Mouse (Mus musculus): Measurements from ENCODE around the gene Atp9a. TPM values are rescaled to one million over a fixed set of nuclear protein-coding genes. Genes with fewer than 3 reads are reported as not detected.
"Not testable (repeated sequence)": the region's sequence is repeated elsewhere in the genome, so short reads cannot be mapped to it uniquely, and the experiment has no call there.

Atp9a gene
- polyA plus RNA-seq, 1 experiment from 2014 or later: 22.6 TPM

DNA sequence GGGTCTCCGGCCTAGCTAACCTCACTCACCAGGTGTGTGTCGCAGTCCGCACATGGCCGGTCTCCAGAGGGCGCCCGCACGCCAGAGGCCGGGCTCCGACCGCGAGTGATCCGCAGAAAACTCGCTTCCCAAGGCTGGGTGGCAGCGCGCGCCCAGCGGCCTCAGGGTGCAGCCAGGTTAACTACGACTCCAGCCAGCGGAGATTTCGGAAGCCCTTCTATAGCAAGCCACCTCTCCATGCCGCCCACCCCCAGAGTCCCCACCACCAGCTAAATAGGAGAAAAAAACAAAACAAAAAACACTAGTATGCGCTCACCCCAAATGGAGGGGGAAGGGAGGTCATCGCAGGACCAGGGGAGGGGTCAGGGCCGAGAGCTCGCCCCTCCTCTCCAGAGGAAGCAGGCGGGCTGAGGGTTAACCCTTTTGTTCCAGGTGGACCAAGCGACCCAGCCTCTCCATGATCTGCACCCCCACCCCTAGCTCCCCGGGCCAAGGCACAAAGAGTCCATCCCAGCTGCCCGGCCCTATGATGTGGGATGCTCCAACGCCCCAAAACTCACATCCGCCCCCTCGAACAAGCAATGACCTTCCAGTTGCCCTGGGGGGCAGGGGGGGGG is 23.0 kb upstream of the Atp9a start:
- Histone ChIP-seq H3K9me3 (no peaks in the 10 kb centered on the region), H3K27ac (no peak overlapping the region), H3K4me2 (peak overlapping the region; percentile 97), H3K4me3 (replicated peaks) (peak overlapping the region; percentile 50), H3K4me1 (peaks cover 24% of the 10 kb centered on the region), H3K36me3 (no peaks in the 10 kb centered on the region), H3K27me3 (replicated peaks) (peaks cover 51% of the 10 kb centered on the region), H3K9ac (no peak overlapping the region)
- peak; percentile 19; the same call in 1 of the 2 replicates for ATAC-seq (ENCODE audit: insufficient read depth, low FRiP score, low read depth)
- WGBS: 2% methylated on average over 32 of the region's 32 CpGs

DNA sequence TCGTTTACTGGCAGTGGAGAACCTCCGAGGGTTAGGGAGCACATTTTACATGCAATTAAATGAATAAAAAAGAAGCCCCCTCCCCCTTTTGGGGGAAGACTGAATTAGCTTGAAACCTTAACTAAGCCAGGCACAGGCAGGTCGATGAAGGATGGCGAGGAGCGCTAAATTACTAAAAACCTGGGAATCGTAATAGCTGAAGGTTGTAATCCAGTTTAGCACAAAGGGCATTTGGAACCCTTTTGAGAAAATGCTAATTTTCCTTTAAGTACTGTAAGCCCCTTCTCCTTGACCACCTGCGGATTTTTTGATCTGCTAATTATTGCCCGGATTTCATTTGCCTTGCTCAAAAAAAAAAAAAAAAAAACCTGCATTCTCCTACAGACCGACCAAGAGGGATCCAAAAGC is 22.3 kb upstream of the Atp9a start:
- Histone ChIP-seq H3K4me2 (no peak overlapping the region), H3K27me3 (replicated peaks) (peaks cover 51% of the 10 kb centered on the region), H3K9ac (no peak overlapping the region), H3K9me3 (no peaks in the 10 kb centered on the region), H3K36me3 (no peaks in the 10 kb centered on the region), H3K4me3 (replicated peaks) (no peak overlapping the region), H3K27ac (no peak overlapping the region), H3K4me1 (peaks cover 24% of the 10 kb centered on the region)
- ATAC-seq (ENCODE audit: insufficient read depth, low FRiP score, low read depth): no peak
- WGBS: 33% methylated on average over 9 of the region's 9 CpGs

DNA sequence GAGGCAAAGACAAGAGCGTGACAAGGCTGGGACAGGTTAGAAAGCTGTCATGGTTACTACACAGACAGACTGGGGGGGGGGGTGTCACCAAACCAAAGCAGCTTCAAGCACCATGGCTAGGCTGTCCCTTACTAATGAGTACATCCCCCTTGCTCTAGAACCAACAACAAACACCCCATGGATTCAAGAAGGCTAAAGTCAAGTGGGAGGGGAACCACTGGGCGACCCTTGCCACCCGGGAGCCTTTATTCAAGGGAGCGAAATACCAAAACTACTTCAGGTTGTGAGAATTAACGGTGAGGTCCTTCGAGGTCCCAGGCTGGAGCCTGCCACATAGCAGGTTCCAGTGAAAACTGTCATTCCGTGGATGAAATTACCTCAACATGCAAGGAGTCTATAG is 21.6 kb upstream of the Atp9a start:
- Histone ChIP-seq H3K4me1 (peaks cover 24% of the 10 kb centered on the region), H3K4me3 (replicated peaks) (no peak overlapping the region), H3K9me3 (no peaks in the 10 kb centered on the region), H3K27me3 (replicated peaks) (peaks cover 50% of the 10 kb centered on the region), H3K9ac (no peak overlapping the region), H3K27ac (no peak overlapping the region), H3K36me3 (no peaks in the 10 kb centered on the region), H3K4me2 (no peak overlapping the region)
- no peak for ATAC-seq (ENCODE audit: insufficient read depth, low FRiP score, low read depth)
- WGBS: 31% methylated on average over 7 of the region's 7 CpGs

DNA sequence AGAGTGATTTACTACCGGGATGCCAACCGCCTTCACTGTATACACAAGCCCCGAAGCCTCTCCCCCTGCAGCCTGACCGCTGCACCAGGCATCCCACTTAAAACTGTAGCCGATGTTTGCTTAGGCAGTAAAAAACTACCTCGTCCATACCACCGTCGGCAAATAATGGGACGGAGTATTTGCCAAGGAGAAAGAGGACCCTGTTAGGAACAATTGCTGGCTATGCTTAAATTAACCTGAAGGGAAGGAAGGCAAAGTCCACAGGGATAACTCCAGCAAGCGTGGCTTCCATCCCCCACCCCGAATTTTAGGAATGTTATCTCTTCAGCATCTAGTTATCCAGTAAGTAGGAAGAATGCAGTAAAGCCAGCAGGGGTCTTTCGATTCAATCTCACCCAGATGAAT is 20.2 kb upstream of the Atp9a start:
- WGBS: 5% methylated on average over 12 of the region's 12 CpGs
- no peaks in the 10 kb centered on the region for H3K9me3 ChIP-seq
- ATAC-seq (ENCODE audit: insufficient read depth, low FRiP score, low read depth): no peak
- 0 out of 2 replicates have a peak overlapping the region, but pooled peaks have one; percentile 4 for H3K4me2 ChIP-seq
- peaks cover 24% of the 10 kb centered on the region for H3K4me1 ChIP-seq
- H3K36me3 ChIP-seq: no peaks in the 10 kb centered on the region
- peaks cover 37% of the 10 kb centered on the region for H3K27me3 ChIP-seq (replicated peaks)
- H3K4me3 ChIP-seq (replicated peaks): no peak overlapping the region
- H3K27ac ChIP-seq: no peak overlapping the region
- H3K9ac ChIP-seq: no peak overlapping the region

DNA sequence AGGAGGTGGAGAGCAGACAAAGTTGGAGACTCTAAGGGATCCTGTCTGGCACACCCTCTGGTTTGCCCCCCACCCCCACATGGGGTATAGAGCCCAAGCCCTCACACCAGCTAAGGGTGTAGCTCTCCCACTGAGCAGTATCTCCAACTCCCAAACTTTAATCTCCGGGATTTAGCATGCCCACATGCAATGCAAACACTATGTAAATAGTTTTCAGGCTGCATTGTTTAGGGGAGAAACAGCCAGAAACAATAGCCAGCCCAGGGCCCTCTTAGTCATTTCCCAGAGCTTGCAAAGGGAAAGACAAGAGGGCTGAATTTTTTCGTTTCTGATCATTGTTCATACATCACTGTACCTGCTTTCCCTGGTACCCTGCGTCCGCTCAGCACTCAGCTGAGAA is 19.7 kb upstream of the Atp9a start:
- no peak overlapping the region for H3K27ac ChIP-seq
- no peaks in the 10 kb centered on the region for H3K36me3 ChIP-seq
- no peak overlapping the region for H3K4me3 ChIP-seq (replicated peaks)
- H3K4me1 ChIP-seq: peaks cover 20% of the 10 kb centered on the region
- no peaks in the 10 kb centered on the region for H3K9me3 ChIP-seq
- ATAC-seq (ENCODE audit: insufficient read depth, low FRiP score, low read depth): no peak
- H3K9ac ChIP-seq: no peak overlapping the region
- 23% methylated on average over 4 of the region's 4 CpGs for WGBS
- 0 out of 2 replicates have a peak overlapping the region, but pooled peaks have one; percentile 4 for H3K4me2 ChIP-seq
- peaks cover 32% of the 10 kb centered on the region for H3K27me3 ChIP-seq (replicated peaks)

DNA sequence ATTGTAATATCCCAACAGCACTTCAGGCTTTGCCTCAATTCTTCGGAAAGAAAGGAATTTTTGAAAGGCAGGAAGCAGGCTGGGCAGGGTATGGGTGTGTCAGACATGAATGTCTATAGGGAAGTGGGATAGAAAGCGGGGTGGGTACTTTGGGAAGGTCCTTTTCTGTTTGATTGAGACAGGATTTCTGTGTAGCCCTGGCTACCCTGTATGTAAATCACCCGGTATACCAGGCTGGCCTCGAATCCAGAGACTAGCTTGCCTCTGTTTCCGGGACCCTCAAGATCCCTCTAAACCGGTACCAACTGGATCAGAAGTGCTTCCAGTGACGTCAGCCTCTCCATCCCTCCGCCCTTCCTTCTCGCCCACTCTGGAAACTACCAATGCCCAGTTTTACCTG is 18.9 kb upstream of the Atp9a start:
- Histone ChIP-seq H3K4me3 (replicated peaks) (no peak overlapping the region), H3K9ac (no peak overlapping the region), H3K4me2 (no peak overlapping the region), H3K9me3 (no peaks in the 10 kb centered on the region), H3K27ac (no peak overlapping the region), H3K27me3 (replicated peaks) (peaks cover 25% of the 10 kb centered on the region), H3K4me1 (peaks cover 14% of the 10 kb centered on the region), H3K36me3 (no peaks in the 10 kb centered on the region)
- WGBS: 78% methylated on average over 9 of the region's 9 CpGs
- no peak for ATAC-seq (ENCODE audit: insufficient read depth, low FRiP score, low read depth)

DNA sequence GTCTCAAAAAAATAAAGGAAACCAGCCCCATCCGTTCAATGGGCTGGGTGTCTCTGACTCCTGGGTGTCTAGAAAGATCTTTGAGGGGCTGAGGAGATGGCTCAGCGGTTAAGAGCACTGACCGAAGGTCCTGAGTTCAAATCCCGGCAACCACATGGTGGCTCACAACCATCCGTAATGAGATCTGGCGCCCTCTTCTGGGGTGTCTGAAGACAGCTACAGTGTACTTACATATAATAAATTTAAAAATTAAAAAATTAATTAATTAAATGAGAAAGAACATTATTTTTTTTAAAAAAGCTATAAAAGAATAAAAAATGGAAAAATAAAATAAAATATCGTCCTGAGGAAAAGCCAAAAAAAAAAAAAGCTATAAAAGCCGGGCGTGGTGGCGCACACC is 2.2 kb upstream of the Atp9a start:
- not testable (repeated sequence) for H3K27me3 ChIP-seq (replicated peaks); ATAC-seq (ENCODE audit: insufficient read depth, low FRiP score, low read depth); H3K27ac ChIP-seq; H3K4me2 ChIP-seq; H3K4me3 ChIP-seq (replicated peaks); H3K36me3 ChIP-seq; H3K4me1 ChIP-seq; H3K9me3 ChIP-seq; H3K9ac ChIP-seq
- WGBS: 86% methylated on average over 10 of the region's 10 CpGs

DNA sequence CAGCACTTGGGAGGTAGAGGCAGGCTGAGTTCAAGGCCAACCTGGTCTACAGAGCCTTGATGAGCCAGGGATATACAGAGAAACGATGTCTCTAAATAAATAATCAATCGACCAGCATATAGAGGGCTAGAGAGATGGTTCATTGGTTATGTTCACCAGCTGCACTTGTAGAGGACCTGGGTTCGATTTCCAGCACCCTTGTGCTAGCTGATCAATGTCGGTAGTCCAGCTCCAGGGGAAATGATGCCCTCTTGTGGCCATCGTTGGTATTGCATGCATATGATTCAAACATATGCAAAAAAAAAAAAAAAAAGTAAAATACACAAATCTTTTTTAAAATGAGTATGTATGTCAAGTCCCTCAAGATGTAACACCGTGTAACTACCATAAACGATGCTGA is 440 bp upstream of the Atp9a start:
- H3K27me3 ChIP-seq (replicated peaks): no peaks in the 10 kb centered on the region
- no peak overlapping the region for H3K9ac ChIP-seq
- no peak for ATAC-seq (ENCODE audit: insufficient read depth, low FRiP score, low read depth)
- H3K36me3 ChIP-seq: no peaks in the 10 kb centered on the region
- peak overlapping the region; percentile 80; the same call in 1 of the 2 replicates for H3K27ac ChIP-seq
- H3K9me3 ChIP-seq: no peaks in the 10 kb centered on the region
- H3K4me2 ChIP-seq: peak overlapping the region; percentile 88
- WGBS: 20% methylated on average over 7 of the region's 7 CpGs
- H3K4me1 ChIP-seq: no peaks in the 10 kb centered on the region
- H3K4me3 ChIP-seq (replicated peaks): peak overlapping the region; percentile 75

DNA sequence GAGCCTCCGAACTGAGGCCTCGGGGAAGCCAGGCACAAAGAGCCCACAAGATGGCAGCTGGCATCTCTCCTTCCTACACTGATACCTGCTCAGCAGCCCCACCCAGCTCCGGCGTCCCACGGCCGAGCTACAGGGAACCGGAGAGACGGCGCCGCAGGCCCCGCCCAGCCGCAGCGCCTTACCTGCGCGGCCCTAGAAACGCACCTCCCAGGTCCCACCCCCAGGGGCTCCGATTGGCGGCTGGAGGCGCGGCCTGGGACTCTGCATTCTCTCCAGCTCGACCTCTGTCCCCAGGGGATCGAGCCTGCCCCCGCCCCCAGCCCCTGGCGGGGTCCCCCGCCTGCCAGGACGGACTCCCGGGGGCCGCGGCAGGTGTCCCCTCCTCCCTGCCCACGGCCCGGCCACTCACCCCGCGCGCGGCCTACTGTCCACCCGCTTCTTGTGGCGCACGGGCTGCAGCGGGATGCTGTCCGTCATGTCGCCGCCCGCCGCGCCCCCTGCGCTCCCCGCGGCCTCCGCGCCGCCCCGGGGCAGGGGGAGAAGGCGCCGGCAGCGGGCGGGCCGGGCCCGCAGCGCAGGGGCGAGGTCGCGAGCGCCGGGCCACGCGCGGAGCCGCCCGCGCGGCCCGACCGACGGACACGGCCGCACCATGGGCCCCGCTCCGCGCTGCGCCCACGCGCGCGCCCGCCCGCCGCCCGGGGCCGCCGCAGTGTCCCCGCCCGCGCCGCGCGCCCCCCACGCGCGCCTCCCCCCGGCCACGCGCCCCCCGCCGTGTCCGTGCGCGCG is 743 bp downstream of the Atp9a start:
- H3K4me1 ChIP-seq: no peaks in the 10 kb centered on the region
- H3K4me2 ChIP-seq: peak overlapping the region; percentile 88
- H3K4me3 ChIP-seq (replicated peaks): peak overlapping the region; percentile 75
- under 1% methylated on average over 67 of the region's 108 CpGs for WGBS
- no peaks in the 10 kb centered on the region for H3K36me3 ChIP-seq
- peak; percentile 95 for ATAC-seq (ENCODE audit: insufficient read depth, low FRiP score, low read depth)
- no peaks in the 10 kb centered on the region for H3K27me3 ChIP-seq (replicated peaks)
- peak overlapping the region; percentile 82 for H3K27ac ChIP-seq
- no peaks in the 10 kb centered on the region for H3K9me3 ChIP-seq
- H3K9ac ChIP-seq: peak overlapping the region; percentile 78

DNA sequence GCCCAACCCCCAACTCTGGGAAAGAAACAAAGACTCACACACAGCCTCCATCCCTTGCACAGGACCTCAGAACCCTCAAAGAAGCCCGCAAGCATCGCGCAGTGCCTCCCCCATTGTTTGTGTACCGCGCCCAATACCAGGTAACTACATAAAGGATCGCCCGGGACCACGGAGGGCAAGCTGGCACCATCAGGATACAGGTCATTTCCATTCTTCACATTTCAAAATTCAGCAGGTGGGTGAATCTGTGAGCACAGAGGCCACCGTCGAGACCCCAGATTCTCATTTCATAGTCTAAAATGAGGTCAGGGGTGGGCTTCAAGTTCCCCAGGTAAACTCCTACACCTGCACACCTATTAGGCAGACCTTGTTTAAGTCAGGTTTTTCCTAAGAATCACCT is 1.7 kb downstream of the Atp9a start:
- Histone ChIP-seq H3K4me3 (replicated peaks) (peak overlapping the region; percentile 75), H3K9ac (no peak overlapping the region), H3K27ac (no peak overlapping the region), H3K9me3 (no peaks in the 10 kb centered on the region), H3K27me3 (replicated peaks) (no peaks in the 10 kb centered on the region), H3K36me3 (no peaks in the 10 kb centered on the region), H3K4me2 (peak overlapping the region; percentile 88), H3K4me1 (no peaks in the 10 kb centered on the region)
- 84% methylated on average over 10 of the region's 10 CpGs for WGBS
- ATAC-seq (ENCODE audit: insufficient read depth, low FRiP score, low read depth): no peak

DNA sequence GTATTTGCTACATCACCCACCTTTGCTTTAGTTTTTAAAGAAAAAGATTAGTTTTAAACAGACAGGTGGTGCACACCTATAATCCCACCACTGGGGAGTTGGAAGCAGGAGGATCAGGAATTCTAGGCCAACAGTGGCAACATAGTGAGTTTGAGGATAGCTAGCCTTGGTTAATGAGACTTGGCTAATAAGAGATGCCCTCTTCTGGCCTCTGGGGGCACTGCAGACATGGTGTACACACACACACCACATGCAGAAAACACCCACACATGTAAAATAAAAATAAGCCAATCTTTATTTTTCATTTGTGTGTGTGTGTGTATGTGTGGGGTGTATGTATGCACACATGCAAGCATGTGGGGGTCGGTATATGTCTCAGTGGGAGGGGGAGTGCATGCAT is 3.4 kb downstream of the Atp9a start:
- Histone ChIP-seq H3K36me3 (no peaks in the 10 kb centered on the region), H3K4me2 (no peak overlapping the region), H3K9me3 (no peaks in the 10 kb centered on the region), H3K4me3 (replicated peaks) (no peak overlapping the region), H3K4me1 (0 out of 2 replicates have a peak, but pooled peaks cover 4% of the 10 kb centered on the region), H3K27ac (no peak overlapping the region), H3K27me3 (replicated peaks) (no peaks in the 10 kb centered on the region), H3K9ac (no peak overlapping the region)
- ATAC-seq (ENCODE audit: insufficient read depth, low FRiP score, low read depth): no peak
- WGBS: 91% methylated on average over 1 of the region's 1 CpGs

DNA sequence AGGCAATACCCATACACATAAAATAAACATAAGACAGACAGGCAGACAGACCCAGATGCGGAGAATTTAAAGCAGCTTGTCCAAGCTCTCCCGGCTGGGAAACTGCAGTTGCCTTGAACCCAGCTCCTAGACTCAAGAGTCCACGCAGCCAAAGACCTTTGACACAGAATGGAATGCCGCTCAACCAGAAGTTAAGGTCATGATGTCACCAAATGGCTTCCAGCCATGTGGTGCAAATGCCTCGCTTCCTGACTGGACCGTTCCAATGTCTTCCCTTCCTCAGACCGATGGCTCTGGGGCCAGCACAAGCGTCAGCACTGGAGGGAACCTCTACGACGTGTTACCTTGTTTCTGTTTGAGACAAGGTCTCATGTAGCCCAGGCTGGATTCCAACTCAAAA is 4.3 kb downstream of the Atp9a start:
- 0 out of 2 replicates have a peak, but pooled peaks cover 5% of the 10 kb centered on the region for H3K4me1 ChIP-seq
- H3K27ac ChIP-seq: no peak overlapping the region
- H3K27me3 ChIP-seq (replicated peaks): no peaks in the 10 kb centered on the region
- H3K9ac ChIP-seq: no peak overlapping the region
- 77% methylated on average over 10 of the region's 10 CpGs for WGBS
- ATAC-seq (ENCODE audit: insufficient read depth, low FRiP score, low read depth): no peak
- no peaks in the 10 kb centered on the region for H3K36me3 ChIP-seq
- H3K9me3 ChIP-seq: no peaks in the 10 kb centered on the region
- H3K4me3 ChIP-seq (replicated peaks): no peak overlapping the region
- no peak overlapping the region for H3K4me2 ChIP-seq

Data from stomach, embryonic 15.5 days (tissue).